Mouse (Mus musculus) NIH3T3 (cell line): ENCODE results near the gene Fshr.
"Not testable (repeated sequence)": the region's sequence is repeated elsewhere in the genome, so short reads cannot be mapped to it uniquely, and the experiment has no call there.

Source experiments
- DNase-seq: peaks from one replicate; pipeline ENCODE4 v3.0.0-alpha.2; 2012; ENCODE audit warnings: low read depth

Gene Fshr

DNA sequence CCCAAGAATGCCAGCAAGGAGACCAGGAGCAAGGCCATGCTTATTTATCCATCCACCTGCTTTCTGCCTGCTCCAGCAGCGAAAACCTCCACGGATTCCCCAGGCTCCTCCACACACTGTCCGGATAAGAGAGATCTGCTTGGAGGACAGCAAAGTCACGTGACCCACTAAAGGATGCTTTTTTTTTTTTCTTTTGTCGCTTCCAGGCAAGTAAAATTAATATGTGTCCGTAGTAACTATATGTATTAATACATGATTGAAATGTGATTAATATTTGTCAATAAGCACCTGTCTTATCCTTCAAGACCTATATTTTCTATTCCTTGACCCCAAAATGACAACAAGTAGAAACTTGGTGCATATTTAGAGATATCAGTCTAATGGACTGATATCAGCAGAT lies at the start of gene Fshr:
Gene Fshr (minus strand): TSS at position 101 of the 400 bp plus-strand sequence.
- no peak for DNase-seq

DNA sequence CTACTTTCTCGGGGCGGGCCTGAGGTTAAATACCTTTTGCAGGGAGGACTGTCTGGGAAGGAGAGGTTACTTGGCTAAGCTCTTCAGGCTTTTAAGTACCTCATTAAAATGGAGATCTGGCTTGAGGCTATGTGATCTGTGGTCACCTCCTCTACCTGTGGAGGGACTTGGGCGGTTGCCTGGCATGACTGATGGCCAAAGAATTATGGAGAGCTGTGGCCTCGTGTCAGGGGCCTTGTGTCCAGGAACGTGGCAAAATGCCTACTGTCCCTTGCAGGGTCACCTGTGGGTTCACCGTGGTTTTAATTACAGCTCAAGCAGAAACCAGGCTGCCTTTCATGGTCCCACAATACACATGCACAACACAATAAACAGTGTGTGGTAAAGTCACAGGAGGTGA lies 1.7 kb upstream of the Fshr start:
- DNase-seq, result no peak

DNA sequence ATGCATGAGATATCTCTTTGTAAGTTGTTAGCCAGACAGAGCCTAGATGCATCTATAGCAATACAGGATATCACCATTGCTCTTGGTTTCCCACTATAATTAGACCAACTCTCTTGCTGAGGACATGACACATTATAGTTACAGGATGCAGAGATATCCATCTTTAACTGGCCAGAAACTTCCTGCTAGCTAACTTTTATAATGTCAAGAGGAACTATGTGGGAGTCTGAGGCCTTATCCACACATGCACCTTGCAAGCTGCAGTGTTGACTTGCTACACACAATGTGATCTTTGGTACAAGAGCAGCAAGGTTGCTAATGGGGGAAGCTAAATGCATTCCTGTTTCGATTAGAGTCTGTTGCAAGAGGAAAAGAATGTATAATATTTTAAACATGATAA lies 26.9 kb downstream of the Fshr start:
- DNase-seq, result no peak

DNA sequence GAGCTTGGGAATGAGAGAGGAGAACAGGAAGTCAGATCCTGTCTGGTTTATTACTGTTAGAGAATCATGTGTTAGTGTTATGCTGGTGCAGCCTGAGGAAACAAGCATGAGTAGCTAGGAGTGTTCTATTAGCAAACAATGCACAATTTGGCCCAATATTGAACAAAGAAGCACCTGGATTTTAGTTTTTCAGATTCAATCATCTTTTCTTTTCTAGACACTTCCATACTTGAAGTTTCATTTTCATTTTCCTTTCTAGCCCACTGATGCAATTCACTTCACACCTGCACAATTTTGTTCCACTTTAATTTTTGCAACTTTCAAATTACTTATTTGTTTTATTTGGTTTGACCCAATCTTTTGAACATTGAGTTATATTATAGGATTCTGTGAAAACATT lies 35.7 kb downstream of the Fshr start:
- no peak for DNase-seq

DNA sequence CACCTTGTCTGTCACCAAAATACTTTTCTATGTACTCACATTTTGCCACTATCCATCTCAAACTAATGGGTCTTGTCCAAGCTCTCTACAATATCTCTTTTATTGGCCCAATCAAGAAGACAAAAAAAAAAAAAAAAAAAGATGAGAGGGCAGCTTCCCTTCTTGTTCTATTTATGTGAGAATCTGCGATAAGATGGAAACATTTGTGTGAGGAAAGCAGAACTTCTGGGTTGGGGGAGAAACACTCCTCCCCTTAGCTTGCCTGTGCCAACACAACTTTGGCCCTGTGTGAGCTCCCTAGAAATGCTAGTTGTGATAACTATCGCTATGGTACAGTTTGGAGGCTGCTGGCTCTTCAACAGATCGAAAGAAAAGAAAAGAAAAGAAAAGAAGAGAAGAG lies 38.0 kb downstream of the Fshr start:
- DNase-seq, result no peak

DNA sequence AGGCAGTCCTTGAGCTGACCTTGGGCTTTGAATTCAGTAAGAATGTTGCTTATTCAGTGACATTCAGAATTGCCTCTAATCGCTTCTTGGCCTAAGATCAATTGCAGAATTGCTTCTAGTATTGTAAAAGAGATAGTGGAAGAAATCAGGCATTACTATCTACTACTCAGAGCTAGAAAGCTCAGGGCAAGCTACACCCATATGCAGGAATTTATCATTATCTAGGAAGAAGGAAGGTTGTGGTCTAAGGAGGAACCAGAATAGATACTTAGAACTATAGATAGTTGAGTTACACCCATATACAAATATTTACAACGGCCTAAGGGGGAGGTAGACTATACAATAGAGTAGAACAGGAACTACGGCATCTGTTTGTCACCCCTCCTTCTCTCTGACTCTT lies 41.1 kb downstream of the Fshr start:
- not testable (repeated sequence) for DNase-seq

DNA sequence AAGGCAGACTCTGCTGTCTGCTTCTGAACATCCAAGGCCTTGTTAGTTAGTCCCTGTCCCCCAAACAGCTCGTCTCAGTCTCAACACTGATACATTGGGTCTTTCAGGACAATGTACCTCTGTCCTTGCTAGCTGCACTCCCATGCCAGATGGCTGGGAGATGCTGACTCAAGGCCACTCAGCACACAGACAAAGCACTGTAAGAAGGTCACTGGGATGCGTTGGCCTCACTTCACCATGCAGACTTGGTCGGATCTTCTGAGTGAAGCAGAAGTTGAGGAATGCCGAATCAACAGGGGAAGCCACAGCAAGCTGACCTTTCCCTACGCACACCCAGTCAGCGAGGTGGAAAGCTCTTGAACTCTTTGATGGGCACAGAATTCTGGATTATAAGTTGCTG lies 55.7 kb downstream of the Fshr start:
- DNase-seq, result no peak

DNA sequence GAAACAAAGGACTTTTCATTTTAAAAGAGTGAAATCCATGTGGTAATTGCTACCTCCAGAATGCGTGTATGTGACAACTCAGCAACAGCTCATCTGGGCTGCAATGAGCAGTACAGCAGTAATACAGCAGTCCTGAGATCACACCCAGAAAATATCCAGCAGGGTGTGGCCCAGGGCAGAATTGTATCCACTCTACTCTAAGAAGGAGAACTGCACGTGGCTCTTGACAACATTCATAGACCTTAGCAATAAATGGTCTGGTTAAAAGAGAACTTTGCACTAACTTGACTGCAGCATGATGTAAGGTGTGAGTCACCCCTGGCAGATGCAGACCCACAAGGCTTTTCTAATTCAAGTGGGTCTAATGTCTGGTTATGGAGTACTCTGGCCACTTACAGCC lies 80.5 kb downstream of the Fshr start:
- no peak for DNase-seq

DNA sequence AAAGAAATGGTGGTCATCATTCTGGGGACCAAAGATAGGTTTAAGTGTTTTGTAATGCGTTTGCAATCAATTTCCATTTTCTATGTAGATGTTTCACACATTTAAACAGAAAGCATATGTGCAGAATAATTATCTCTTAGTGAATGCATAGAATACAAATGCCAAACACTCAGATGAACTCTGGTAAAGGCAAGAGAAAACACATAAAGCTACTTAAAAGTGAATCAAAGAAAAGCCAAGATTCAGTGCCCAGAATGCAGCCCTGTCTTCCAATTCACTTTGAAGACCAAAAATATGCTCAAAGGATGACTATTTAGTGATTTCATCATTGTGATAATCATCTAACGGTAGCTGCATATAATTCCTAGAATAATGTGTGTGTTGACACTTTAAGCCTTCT lies 81.2 kb downstream of the Fshr start:
- DNase-seq, result no peak

DNA sequence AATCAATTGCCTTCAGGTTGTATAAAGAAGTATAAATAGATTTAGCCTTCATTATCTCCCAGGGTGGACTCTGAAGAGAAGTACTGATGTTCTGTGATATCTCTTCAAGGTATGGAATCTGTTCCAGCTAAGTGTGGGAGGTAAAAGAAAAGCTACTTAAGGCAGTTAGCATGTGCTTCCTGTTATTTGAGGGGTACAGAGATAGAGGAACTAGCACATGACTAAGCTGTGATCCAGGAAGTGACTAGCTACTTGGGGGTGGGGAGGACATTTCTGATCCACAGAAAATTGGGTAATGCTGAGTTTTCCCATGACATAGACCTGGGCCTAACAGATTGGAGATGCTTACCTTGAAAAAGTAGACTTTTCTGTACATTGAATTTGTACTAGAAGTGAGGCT lies 86.5 kb downstream of the Fshr start:
- DNase-seq, result no peak

DNA sequence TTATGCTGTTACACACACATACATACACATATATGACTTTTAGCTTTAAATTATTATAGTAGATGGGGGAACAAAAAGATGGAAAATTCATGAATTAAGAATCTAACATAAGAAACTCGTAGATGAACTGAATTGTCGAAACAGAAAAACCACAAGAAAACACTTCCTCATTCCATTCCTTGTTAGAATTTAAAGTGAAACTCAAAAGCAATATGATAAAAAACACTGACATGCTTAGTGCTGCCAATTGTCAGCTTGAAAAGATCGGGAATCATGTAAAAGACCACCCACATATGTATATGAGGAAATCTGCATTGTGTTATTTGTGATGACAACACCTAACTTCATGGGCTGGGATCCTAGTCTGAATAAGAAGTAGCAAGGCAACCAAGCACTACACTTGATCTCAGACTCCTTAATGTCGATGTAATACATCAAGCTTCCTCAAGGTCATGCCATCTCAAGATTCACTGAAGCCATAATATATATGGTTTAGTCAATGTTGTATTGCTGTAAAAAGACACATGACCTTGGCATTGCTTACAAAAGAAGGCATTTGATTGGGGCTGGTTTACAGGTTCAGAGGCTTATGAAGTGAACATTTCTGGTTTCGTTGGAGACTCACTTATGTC lies 99.6 kb downstream of the Fshr start:
- DNase-seq, result no peak

DNA sequence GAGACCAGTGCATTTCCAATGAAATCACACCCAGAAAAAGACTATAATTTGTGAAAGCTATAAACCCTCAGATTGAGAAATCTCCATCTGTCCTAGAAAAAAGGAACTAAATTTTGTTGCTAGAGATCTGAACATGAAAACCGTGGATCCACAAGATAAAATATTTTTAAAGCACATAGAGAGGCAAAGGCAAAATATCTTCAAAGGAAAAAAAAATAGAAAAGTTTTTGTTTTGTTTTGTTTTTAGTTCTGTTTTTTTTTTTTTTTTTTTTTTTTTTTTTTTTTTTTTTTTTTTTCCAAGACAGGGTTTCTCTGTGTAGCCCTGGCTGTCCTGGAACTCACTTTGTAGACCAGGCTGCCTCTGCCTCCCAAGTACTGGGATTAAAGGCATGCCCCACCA lies 100.7 kb downstream of the Fshr start:
- not testable (repeated sequence) for DNase-seq

DNA sequence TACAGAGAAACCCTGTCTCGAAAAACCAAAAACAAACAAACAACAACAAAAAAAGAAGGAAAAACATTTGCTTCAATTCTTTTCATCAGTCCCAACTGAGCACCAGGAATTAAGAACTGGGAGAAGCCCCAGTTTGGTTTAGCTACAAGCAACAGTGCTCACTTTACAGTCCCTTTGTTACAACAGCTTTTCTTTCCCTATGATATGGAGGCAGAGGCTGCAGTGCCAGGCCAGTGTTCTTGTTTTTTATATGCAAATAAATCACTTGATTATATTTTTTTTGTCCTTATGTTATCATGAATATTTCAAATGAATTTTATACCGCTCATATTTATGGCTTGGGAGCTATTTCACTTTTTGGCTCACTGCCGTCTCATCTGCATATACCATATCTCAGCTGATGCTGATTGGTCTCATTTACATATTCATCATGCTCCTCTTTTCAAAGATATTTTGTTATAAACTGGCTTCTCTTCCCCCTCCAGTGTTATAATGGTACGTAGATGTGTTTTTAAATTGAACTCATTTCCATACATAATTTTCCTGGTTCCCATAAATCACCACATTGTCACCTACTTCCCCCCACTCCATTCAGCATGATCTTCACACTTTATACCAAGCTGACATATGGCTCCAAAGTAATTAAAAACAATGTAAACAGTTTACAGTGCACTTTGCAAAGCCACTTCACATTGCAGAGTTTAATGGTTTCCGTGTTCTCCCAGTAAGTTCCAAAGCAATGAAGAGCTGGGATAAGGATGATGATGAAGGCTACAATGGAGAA lies 110.6 kb downstream of the Fshr start:
- no peak for DNase-seq

DNA sequence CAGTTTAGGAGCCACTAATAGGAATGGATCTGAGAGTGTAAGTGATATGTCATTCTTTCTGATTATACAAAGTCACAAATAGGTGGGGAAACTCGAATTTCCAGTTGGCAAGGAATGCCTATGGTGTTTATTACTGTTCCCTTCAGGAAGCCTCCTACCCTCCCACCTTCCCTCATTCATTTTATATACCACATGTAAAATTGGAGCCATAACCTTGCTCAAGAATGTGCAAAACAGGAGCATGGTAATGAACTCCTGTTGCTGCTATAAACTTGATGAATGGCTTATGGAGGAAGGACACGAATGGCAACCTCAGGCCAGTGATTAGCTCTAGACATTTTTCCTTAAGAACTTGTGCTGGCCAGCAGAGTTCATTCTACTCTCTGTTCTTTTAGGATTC lies 117.6 kb downstream of the Fshr start:
- DNase-seq, result no peak

DNA sequence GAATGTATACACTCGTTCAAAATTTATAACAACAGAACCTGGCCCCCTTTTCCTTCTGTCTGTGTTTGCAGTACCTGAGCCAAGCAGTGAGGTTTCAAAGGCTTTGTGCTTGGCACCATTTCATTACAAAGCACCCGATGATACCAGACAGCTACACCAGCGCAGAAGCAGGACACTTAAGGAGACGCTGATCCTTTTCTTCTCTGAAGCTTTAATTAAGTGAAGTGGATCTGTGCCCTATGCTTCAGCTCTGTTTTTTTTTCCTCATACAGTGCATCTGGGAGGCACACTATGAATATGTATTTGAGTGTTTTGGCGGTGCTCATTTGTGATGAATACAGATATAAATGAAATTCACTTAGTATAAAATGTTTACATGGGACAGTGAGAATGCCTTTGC lies 120.8 kb downstream of the Fshr start:
- no peak for DNase-seq

DNA sequence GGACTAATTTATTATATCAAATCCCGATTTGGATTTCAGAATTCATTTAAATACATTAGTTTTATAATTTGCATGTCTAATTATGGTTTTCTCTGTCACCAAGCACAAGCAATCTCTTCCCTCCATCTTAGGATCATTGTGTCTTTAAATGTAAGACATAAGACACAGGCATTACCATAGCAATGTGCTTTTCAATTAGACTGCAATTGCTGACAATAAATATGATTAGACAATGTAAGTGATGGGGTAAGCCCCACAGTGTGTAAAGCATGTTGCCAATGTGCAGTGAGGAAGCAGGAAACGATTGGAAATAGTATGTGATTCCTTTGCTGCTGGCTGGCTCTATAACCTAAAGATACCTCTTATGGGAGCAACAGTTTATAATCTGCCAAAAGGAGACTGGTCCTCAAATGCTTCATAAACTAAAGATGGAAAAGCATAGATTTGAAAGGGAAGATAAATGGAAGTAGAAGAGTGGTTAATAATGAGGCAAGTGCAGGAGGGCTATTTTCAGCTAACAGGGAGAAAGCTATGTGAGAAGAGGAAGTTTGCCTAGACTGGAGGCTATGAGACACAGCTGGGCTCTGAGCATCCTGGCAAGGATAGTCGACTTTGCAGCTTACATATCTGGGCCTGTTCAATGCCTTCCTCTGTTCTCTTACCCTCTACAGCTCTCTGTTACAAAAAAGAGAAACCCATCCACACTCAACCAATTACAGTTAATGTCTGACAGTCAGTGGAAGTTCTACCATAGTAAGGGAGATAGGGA lies 136.0 kb downstream of the Fshr start:
- no peak for DNase-seq

DNA sequence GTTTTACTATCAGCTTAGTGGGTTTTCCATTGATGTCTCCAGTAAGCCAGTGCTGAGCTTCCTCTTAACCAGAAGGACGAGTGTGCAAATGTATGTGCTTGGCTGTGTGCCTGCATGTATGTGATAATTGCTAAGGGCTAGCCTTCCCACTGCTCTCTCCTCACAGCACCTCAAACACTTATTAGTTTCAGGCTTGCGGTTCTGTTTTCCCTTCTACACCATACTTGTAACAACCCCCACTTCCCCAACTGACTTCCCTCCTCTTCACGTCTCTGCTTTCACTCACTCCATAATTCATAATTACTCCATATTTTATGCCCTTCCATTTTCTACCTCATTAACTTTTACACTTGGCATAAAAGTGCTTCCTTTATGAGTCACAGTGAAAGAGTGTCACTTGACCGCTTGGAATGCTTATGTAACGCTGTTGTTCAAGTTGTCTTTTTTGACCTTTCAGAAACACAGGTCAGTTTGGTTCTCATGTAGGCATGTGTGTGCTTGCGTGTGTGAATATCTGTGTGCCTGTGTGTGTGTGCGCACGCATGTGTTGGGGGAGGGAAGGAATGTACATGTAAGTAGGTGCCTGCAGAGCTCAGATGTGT lies 138.0 kb downstream of the Fshr start:
- DNase-seq, result no peak

DNA sequence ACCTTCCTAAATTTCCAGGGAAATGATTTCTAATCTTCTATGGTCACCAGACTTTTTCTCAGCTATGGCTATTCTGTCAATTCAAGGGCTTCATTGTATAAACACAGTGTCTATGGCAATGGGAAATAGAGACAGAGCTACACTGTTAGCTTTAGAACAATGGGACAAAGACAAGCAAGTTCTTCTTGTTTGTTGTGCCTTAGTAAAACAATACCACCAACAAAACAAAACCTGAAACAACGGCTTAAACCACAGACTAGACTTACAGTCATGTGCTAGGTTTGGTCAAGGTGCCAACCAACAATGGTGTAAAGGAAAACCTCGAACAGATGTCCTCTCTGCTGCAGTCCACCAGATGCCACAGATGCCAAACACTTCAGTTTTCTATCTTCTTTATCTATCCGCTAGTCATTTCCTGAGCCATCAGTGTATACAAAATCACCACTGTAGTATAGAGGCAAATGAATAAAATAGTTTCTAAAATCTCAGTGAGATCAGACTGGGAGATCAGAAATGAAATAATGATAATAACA lies 149.4 kb downstream of the Fshr start:
- no peak for DNase-seq

DNA sequence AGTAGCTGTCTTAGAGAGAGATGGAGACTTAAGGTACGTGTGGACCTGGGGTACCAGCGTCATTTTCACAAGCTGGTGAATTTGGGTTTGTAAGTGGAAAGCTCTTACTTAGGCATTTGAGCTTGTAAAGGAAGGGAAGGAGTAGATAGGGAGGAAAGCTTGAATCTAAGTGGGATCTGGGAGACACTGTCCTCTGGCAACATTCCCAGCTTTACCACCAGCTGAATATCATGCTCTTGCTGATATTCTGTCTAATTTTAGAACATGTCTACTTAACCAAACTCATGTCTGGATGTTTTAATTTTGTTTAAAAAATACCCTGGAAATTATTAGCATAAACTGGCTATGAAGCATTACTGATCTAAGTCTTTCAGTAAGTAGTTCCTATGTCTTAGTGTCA lies 151.4 kb downstream of the Fshr start:
- no peak for DNase-seq

DNA sequence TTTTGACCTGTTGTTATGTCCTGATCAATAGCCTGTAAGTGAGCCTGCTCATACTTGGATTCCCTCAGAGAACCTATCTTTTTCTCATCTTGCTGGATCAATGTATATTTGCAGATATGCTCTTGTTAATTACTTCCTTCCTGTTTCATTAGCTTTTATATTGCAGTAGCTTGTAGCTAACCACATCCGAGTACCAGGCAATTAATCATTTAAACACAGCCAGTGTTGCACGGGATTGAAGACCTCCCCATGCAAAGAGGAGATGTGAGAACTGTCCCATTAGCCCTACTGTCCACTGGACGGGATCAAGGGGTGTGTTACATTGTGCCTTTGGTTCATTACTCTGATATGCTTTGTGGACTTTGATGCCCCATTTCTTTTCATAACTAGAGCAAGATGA lies 154.5 kb downstream of the Fshr start:
- no peak for DNase-seq

DNA sequence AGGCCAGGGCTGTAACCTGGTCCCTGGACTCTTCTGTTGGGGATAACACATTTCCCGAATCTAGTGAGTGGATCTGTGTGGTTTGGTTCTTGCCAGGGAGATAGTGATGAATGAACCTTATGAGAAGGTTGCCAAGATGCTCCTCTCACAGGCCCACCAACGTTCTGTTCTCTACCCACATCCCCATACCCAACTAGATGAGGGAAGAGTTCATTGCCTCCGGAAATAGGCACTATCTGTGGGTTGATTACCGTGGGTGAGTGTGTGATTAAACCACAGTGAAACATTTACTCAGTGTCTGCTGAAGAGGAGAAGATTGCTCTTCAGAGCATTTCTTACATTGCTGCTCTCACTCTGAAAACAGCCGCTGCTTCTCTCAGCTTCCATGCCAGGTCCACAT lies 163.8 kb downstream of the Fshr start:
- no peak for DNase-seq

DNA sequence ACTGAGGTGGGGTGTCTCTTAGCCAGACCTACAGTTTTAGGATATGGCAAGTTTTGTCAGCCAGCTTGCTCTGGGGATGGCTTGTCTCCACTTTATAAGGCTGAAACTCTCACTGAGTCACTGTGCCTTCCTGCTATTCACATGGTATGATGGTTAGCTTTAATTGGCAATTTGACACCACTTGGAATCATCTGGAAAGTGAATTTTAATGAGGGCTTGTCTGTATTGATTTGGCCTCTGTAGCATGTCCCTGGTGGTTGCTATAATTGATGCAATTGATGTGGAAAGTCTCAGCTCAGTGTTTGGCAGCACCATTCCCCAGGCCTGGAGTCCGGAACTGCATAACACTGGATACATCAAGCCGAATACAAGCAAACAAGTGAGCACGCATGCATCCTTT lies 164.4 kb downstream of the Fshr start:
- no peak for DNase-seq

DNA sequence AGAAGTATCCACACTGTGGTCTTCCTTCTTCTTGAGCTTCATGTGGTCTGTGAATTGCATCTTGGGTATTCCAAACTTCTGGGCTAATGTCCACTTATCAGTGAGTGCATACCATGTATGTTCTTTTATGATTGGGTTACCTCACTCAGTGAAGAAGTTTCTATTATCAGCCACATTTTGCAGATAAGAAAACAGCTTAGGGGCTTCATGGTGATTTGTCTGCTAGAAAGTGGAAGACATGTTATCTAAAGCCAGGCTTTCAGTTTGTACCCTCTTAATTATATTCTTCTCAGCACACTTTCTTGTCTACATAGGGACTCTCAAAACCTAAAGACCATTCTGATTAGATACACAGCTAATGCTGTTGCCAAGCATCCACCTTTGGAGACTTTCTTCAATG lies 165.8 kb downstream of the Fshr start:
- no peak for DNase-seq
